1 mouse cellular context compared by ENCODE assay signal in the genomic region with DNA sequence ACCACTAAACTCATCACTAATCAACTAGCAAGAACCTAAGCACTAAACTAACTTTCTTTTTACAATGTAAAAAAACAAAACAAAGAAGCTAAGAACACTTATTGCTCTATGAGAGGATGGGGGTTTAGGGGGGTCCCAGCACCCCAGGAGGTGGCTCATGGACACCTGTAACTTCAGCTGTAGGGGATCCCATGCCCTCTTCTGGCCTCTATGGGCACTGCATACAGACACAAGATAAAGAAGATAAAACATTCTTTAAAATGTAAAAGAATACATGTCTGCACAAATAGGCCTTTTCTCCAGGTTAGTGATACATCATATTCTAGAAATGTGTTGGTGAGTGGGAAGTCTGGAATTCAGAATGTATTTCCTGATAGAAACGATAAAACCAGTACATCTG.
TF ChIP-seq lines count a peak whose summit lies in the region.

No protein-coding gene starts in this region.

TF ChIP-seq in MEL, 35 proteins besides CTCF, POLR2A, EP300 and RAD21:
- TF ChIP-seq TAL1 (IDR thresholded peaks at IDR 0.05; ENCODE audit: low read length) (no peak), GATA1 (IDR thresholded peaks at IDR 0.05; ENCODE audit: low read depth, low read length) (no peak), MXI1 (IDR thresholded peaks at IDR 0.05; ENCODE audit: low read depth, low read length) (no peak), MAFK (IDR thresholded peaks at IDR 0.05; ENCODE audit: borderline replicate concordance, low read depth, low read length) (no peak), SMC3 (IDR thresholded peaks at IDR 0.05; ENCODE audit: low read depth, low read length) (peak; percentile 20; the same call in 1 of the 2 replicates), SIN3A (IDR thresholded peaks at IDR 0.05; ENCODE audit: low read length) (no peak), MYC (IDR thresholded peaks at IDR 0.05; ENCODE audit: low read depth, low read length) (no peak)
